Mouse (Mus musculus) mature B cell (primary cell): ENCODE results near the gene Fam57b.

Source experiments
- in situ Hi-C: fragments of 300-500 bp; cut with MboI; formaldehyde crosslinking; loops from 2 replicates; pipeline ENCODE4 v1.14.3; 2019

The Fam57b gene

DNA sequence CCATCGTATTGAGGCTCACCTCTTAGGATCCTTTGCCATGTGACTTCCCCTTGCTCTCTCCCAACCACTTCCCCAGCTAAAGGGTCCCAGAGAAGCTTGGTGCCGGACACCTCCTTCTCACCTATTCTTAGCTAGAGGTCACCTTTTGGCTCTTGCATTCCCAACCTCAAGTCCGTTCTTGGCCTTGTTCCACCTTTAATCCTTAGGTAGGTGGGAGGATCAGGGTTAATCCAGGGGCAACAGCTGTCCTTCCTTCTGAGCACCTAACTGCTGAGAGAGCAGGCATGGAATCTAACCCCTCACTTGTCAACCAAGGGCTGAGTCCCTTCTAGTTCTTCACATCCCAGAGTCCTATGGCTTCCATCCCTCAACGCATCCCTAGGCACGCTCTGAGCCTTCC lies 28.5 kb downstream of the Fam57b start:
- in situ Hi-C loops, result no loop called here

GRCm38 (mm10) chr7:126831539-126831938 lies 34.1 kb downstream of the Fam57b start, which contains the start of gene 4930451I11Rik:
TSS of gene 4930451I11Rik (minus strand) at chr7:126831639.
- in situ Hi-C loops, result loop anchor here (5.0 kb wide), 1 partner anchor 286 kb away; no protein-coding TSS in a partner anchor

DNA sequence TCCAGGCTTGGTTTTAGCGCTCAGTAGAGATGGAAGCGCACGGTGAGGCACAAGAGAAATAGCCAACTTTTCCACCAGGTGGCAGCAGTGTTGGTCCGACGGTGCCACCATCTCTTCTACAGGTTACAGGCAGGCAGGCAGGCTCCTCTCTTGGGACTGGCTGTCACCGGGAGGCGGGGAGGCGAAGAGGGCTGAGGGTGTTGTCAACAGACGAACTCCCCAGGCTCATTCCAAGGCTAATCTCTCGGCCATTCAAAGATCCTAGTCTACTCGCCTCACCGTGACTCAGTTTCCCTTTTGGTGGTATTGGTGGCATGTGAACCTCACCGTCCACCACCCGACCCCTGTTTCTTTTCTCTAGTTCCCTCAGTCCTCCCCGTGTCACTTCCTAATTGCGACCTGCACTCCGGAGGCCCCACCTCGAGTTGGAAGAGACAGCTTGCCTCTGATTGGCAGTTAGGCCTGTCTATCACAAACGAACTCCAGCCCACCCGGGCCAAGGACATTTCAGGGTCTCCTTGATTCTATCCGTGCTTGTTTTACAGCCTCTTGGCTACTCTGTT lies 34.6 kb downstream of the Fam57b start:
- in situ Hi-C loops, result loop anchor here (5.0 kb wide), 1 partner anchor 285 kb away; no protein-coding TSS in a partner anchor

DNA sequence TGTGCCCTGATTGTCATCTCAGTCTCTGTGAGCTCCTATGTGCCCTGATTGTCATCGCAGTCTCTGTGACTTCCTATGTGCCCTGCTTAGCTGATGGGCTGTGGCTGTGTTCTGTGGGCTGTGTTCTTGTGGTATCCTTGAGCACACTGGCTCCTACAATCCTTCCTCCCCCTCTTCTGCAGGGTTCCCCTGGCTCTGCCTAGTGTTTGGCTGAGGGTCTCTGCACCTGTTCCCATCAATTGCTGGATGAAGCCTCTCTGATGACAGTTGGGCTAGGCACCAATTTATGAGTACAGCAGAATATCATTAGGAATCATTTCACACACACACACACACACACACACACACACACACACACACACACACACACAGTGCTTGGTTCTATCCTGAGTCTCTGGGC lies 35.8 kb downstream of the Fam57b start:
- in situ Hi-C loops, result loop anchor here (5.0 kb wide), 1 partner anchor 284 kb away; no protein-coding TSS in a partner anchor

DNA sequence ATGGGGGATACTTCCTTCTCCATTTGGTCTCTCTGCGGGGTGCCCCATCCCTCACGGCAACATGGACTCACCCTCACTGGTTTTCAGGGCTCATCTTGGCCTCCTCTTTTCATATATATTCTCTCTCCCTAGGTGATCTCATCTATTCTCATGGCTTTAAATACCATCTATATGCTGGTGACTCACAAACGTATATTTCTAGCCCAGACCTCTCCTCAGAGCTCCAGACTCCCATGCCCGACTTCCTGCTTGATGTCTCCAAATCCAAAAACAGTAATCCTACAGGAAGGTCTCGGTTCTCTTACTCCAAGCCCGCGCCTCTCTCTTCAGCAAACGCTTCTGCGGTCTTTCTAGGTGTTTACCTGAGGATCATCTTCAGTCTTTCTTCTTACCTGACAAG lies 45.8 kb downstream of the Fam57b start:
- in situ Hi-C loops, result no loop called here

DNA sequence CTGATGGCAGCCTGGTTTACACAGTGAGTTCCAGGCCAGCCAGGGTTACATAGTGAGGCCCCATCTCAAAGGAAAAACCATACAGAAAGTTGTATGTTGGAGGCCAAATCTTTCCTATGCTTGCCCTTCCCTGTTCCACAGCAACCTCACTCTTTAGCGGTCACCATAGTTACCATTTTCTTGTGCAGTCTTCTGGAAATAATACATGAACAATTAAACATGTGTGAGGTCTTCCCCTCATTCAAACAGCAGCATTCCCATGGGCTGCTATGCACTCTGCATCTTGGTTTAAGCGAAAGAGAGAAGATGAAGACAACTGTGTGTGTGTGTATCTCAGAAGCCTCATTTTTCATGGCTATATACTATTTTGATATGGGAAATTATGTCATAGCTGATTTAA lies 48.0 kb downstream of the Fam57b start:
- in situ Hi-C loops, result no loop called here

GRCm38 (mm10) chr7:126847116-126847420 lies 49.6 kb downstream of the Fam57b start, which contains the start of gene Doc2a:
TSS of gene Doc2a (plus strand) at chr7:126847416.
- in situ Hi-C loops, result no loop called here

GRCm38 (mm10) chr7:126847421-126848398 lies 50.2 kb downstream of the Fam57b start:
- in situ Hi-C loops, result no loop called here

DNA sequence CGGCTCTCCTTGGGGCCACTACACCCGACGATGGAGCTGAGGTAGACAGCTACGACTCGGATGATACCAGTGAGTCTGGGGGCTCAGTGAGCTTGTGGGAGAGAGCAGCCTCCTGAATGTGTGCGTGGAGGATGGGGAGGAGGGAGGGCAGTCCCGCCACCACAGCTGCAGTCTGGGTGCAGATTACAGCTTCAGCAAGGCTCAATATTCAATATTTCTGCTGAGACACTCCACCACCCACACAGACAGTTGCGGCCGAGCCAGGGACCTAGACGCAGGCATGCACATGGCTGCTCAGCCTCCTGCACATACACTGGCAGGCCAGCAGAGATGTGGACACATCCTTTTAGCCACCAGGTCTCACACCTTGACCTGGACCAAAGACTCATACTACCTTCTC lies 51.3 kb downstream of the Fam57b start:
- in situ Hi-C loops, result no loop called here

- in situ Hi-C loops, result no loop called here
Measured at GRCm38 (mm10) chr7:126850161-126850560, 52.7 kb downstream of the Fam57b start.

GRCm38 (mm10) chr7:126851192-126851591 lies 53.7 kb downstream of the Fam57b start:
- in situ Hi-C loops, result no loop called here

- in situ Hi-C loops, result no loop called here
Measured at GRCm38 (mm10) chr7:126853454-126853853, 56.0 kb downstream of the Fam57b start.

DNA sequence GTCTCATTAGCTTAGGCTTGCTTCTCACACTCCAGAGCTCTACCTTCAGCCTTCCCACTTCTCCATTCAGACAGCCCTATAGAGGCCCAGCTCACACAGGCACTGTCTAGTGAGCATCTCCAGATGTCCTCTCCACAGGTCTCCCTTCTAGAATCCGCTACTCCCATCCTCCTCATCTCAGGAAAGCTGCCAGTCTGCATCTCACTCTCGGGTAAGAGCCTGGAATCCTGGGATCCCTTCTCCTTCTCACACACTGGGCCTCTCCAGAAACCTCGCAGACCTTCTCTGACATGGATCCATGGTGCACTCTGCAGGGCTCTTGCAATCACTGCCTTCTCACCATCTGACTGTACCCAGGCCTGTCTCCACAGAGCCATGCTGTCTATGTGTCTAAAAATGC lies 58.2 kb downstream of the Fam57b start:
- in situ Hi-C loops, result no loop called here

DNA sequence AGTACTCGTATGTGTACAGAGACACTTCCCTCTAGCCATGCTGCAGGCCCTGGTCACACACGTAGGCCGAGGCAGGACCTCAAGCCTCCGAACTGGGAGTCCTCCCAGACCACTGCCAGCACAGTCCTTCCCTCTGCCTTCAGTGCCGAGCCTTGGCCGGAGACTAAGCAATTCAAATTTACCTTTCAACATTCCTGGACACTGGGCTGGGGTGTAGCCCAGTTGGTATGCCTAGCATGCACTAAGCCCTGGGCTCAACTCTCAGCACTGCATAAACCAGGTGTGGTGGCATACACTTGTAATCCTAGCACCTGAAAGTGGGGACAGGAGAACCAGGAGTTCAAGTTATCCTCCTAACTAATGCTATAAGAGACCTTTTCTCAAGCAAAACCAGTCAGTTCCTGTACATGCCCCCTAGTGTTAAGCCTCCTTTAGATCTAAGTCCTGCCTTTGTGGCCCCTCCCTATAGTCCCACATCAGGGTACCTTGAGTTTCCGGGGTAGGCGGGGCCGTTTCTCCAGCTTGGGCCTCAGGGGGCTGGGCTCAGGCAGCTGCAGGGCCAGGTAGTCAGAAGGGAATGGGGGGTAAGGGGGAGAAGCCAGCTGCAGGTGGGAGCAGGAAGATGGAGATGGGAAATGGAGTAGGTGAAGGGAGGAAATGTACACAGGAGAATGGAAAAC lies 59.4 kb downstream of the Fam57b start:
- in situ Hi-C loops, result no loop called here

DNA sequence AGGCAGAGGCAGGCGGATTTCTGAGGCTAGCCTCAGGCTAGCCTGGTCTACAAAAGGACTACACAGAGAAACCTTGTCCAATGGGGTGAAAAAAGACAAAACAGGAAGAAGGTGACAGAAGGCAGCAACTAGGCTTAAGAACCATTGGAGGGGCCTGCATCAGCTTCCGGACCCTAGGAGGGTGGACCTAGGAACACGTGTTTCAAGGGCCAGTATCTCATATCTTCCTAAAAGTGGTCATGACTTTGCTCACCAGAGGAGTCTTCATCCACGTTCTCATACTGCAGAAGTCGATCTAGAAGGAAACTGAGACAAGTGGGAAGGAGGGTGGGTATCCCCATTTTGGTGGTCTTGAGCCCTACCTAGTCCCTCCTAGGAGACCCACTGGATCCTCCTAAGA lies 63.5 kb downstream of the Fam57b start:
- in situ Hi-C loops, result no loop called here

GRCm38 (mm10) chr7:126861429-126862130 lies 64.1 kb downstream of the Fam57b start, which contains the start of gene Hirip3:
TSS of gene Hirip3 (plus strand) at chr7:126861972.
- in situ Hi-C loops, result no loop called here

GRCm38 (mm10) chr7:126862147-126862784 lies 64.8 kb downstream of the Fam57b start, which contains the start of gene Ino80e:
TSS of gene Ino80e (minus strand) at chr7:126862377.
- in situ Hi-C loops, result no loop called here

DNA sequence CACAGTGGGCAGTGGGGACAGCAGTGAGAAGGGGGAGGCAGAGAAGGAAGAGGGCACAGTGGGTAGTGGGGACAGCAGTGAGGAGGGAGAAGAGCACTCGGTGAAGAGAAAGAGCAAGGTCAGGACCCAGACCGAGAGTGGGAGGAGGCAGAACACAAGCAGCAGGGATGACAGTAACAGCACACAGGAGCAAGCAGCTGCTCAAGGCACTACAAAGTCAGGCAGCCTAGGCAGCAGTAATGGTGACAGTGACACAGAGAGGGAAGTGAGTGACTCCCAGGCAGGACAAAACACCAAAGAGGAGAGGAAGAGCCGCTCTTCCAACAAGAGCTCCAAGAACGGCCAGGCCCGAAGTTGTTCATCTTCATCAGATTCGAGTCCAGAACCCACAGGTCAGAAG lies 66.3 kb downstream of the Fam57b start:
- in situ Hi-C loops, result no loop called here

DNA sequence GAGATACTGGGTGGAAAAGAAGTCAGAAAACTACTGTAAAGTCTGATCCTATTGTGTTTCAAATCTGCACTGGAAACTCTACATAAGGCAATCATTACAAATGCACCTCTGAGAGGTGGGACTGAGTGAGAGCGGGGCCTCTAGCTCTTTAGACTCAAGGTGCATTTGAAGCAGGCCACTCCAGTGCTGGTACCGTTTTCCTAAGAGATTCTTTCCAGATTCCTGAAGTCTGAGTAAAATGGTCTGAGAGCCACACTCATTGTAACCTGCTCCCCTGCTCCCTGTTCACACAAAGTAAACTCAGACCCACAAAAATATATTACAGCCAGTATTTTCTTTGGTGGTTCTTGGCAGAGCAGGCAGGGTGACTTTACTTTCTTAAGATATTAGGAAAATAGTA lies 70.1 kb downstream of the Fam57b start:
- in situ Hi-C loops, result no loop called here

GRCm38 (mm10) chr7:126868003-126868402 lies 70.5 kb downstream of the Fam57b start:
- in situ Hi-C loops, result no loop called here
